Mouse (Mus musculus) bone marrow macrophage, adult 2 months (primary cell): ENCODE data around the gene Acaa1b. TPM values are rescaled to one million over a fixed set of nuclear protein-coding genes. Genes with fewer than 3 reads are reported as not detected.

Source experiments
- H3K27ac ChIP-seq: 2 replicates; pipeline ENCODE4 v1.5.1; 2012; ENCODE audit warnings: low read depth, low read length; ENCODE audit not compliant: insufficient read depth
- H3K4me1 ChIP-seq: 2 replicates; pipeline ENCODE4 v1.6.1; 2012; ENCODE audit warnings: low read length; ENCODE audit not compliant: control insufficient read depth, insufficient read depth
- H3K4me3 ChIP-seq: 2 replicates; pipeline ENCODE4 v1.5.1; 2012; ENCODE audit warnings: mild to moderate bottlenecking, low read length, moderate library complexity; ENCODE audit not compliant: insufficient read depth
- CTCF ChIP-seq: IDR thresholded peaks from 2 replicates; pipeline ENCODE4 v1.5.1; 2012; ENCODE audit warnings: low read depth, mild to moderate bottlenecking, low read length, moderate library complexity
- POLR2A ChIP-seq: IDR thresholded peaks from 2 replicates; pipeline ENCODE4 v1.6.1; 2012; ENCODE audit warnings: mild to moderate bottlenecking, low read depth, low read length, borderline replicate concordance
- polyA plus RNA-seq: library from polyadenylated mRNA; stranded (reverse); fragments of >200 nt; gene quantifications from 2 replicates; pipeline ENCODE4 v1.2.4, GENCODE M21; 2012; ENCODE audit not compliant: missing spikeins, insufficient read depth, insufficient read length

Acaa1b gene
- polyA plus RNA-seq, 1 experiment, result not detected

- Histone ChIP-seq H3K27ac (no peak overlapping the region), H3K4me1 (no peaks in the 10 kb centered on the region), H3K4me3 (no peak overlapping the region)
- no peak for TF ChIP-seq CTCF
- no peak for TF ChIP-seq POLR2A
Observed at GRCm38 (mm10) chr9:119145137-119145536, 11.8 kb downstream of the Acaa1b start.

DNA sequence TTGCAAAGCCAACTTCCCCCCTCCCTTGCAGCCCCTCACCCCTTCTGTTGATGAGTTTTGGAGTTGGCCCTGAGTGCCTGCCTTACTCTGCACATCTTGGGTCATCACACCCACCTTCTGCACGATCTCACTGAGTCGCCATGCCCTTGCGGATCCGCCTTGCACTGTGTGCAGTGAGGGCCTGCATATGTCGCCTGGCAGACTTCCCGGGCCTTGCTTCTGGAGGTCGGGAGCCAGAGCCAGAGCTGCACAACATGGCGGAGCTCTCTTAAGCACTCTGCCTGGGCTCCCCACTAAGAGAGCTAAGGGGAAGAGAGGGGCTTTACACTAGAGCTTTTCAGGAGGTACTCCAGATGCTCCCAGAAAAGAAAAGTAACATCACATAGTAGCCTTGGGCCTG, 12.2 kb downstream of the Acaa1b start:
- TF ChIP-seq CTCF (no peak), POLR2A (no peak)
- H3K4me3 ChIP-seq, result no peak overlapping the region
- no peaks in the 10 kb centered on the region for H3K4me1 ChIP-seq
- H3K27ac ChIP-seq, result no peak overlapping the region

DNA sequence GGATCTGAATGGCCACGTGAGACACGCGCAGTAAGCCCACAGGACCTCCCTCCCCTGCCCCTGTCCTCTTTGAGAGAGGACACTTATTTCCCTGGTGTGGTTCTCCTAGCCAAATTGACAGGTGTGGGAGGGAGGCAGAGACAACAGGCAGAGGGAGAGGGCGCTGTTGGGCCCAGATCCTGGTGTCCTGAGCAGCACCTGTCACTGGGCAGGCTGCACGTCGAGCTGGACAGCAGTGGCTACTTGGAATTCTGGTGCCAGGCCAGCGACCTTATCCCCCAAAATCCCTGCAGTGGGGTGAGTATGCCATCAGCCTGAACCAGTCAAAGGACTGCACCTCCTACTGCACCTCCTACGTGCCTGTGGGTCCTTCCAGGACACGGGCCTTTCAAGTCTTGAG, 13.5 kb downstream of the Acaa1b start:
- Histone ChIP-seq H3K4me3 (no peak overlapping the region), H3K27ac (no peak overlapping the region), H3K4me1 (no peaks in the 10 kb centered on the region)
- TF ChIP-seq POLR2A (no peak), CTCF (no peak)

- Histone ChIP-seq H3K4me3 (no peak overlapping the region), H3K4me1 (no peaks in the 10 kb centered on the region), H3K27ac (no peak overlapping the region)
- no peak for TF ChIP-seq POLR2A
- TF ChIP-seq CTCF, result no peak
Observed at GRCm38 (mm10) chr9:119142066-119142465, 14.8 kb downstream of the Acaa1b start.

DNA sequence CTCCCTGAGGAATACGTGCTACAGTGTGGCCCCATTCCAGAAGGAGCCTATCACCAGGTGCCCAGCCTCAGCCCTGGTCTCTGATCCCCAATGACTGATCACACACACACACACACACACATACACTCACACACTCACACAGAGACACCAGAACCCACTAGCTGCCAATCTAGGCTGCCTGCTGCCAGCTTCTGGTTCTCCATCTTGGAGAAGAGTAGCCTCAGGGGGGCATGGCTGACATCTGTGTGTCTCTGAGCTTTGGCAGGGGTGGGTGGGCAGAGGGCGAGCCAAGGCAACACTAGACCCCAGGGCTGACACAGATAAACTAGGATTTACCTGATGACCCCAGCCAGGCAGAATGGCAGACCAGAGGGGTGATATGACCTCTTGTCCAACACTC, 18.1 kb downstream of the Acaa1b start:
- Histone ChIP-seq H3K4me3 (no peak overlapping the region), H3K27ac (no peak overlapping the region), H3K4me1 (no peaks in the 10 kb centered on the region)
- TF ChIP-seq POLR2A, result no peak
- no peak for TF ChIP-seq CTCF

GRCm38 (mm10) chr9:119130692-119131091, 26.2 kb downstream of the Acaa1b start:
- Histone ChIP-seq H3K27ac (no peak overlapping the region), H3K4me3 (no peak overlapping the region), H3K4me1 (no peaks in the 10 kb centered on the region)
- no peak for TF ChIP-seq POLR2A
- TF ChIP-seq CTCF, result no peak

- H3K4me1 ChIP-seq, result no peaks in the 10 kb centered on the region
- H3K27ac ChIP-seq, result no peak overlapping the region
- no peak for TF ChIP-seq CTCF
- no peak for TF ChIP-seq POLR2A
- H3K4me3 ChIP-seq, result no peak overlapping the region
Observed at GRCm38 (mm10) chr9:119128436-119129181, 28.3 kb downstream of the Acaa1b start.

GRCm38 (mm10) chr9:119122596-119123369, 34.1 kb downstream of the Acaa1b start:
- TF ChIP-seq POLR2A (no peak), CTCF (no peak)
- no peak overlapping the region for H3K4me3 ChIP-seq
- no peak overlapping the region for H3K27ac ChIP-seq
- H3K4me1 ChIP-seq, result no peaks in the 10 kb centered on the region

GRCm38 (mm10) chr9:119120168-119120560, 36.7 kb downstream of the Acaa1b start:
- Histone ChIP-seq H3K27ac (no peak overlapping the region), H3K4me3 (no peak overlapping the region), H3K4me1 (no peaks in the 10 kb centered on the region)
- no peak for TF ChIP-seq CTCF
- TF ChIP-seq POLR2A, result no peak
